13 mouse cellular contexts compared by ENCODE assay signal in the genomic region with DNA sequence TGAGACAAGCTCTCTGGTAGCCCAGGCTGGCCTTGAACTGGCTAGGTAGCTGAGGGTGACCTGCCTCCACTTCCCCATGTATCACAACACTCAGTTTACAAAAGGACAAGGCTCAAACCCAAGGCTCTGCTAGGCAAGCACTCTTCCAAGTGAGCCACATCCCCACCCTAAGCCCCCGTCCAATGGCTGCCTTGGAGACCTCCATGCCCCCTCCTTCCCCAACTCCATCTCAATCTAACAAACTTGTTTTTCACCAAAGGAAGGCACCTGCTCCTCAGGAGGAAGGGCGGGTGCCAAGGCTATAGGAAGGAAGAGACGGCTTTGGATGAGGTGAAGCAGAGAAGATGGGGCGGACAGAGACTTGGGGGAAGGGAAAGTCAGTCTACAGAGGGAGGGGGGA. TPM values are rescaled to one million over a fixed set of nuclear protein-coding genes. Genes with fewer than 3 reads are reported as not detected.
DNase-seq lines count a peak whose midpoint lies in the region; ATAC-seq and TF ChIP-seq lines count a peak whose summit lies in the region.
"Had no signal": no experiment of that assay in that cellular context is flagged by ENCODE, and none has a peak within 500 bp of the region (broad histone marks: within the 10 kb centered on the region; RNA-seq: fewer than 3 reads in every experiment).

No protein-coding gene starts in this region.

- peaks cover 4% of the 10 kb centered on the region for H3K4me1 ChIP-seq in heart, embryonic 11.5 days (ENCODE audit: control insufficient read depth, insufficient read depth, low read length)
- peaks cover 22% of the 10 kb centered on the region for H3K4me1 ChIP-seq in midbrain, embryonic 13.5 days (replicated peaks)
- peaks cover 10% of the 10 kb centered on the region; the same call in 1 of the 2 replicates for H3K4me1 ChIP-seq in midbrain, embryonic 14.5 days (ENCODE audit: control insufficient read depth, insufficient read depth, low read length)
- no peaks in the 10 kb centered on the region; the same call in none of the 2 replicates for H3K4me1 ChIP-seq in hindbrain, postnatal 0 days (ENCODE audit: insufficient read depth, low read length)

- intact Hi-C loops in heart, postnatal 14 days (cut with DNase I): no loop called here

- peak overlapping the region; percentile 17 for H3K4me3 ChIP-seq in heart, embryonic 11.5 days (ENCODE audit: low read depth, low read length)
- H3K4me3 ChIP-seq in midbrain, embryonic 13.5 days (replicated peaks): no peak overlapping the region
- H3K4me3 ChIP-seq in midbrain, embryonic 14.5 days (replicated peaks; ENCODE audit: low read depth, low read length): no peak overlapping the region
- H3K4me3 ChIP-seq in hindbrain, postnatal 0 days (ENCODE audit: low read length): no peak overlapping the region
- H3K4me3 ChIP-seq: embryonic facial prominence, embryonic 12.5 days had no signal

- peaks cover 7% of the 10 kb centered on the region for H3K27me3 ChIP-seq in heart, embryonic 11.5 days (ENCODE audit: control insufficient read depth, insufficient read depth, low read length)
- H3K27me3 ChIP-seq in midbrain, embryonic 13.5 days: peaks cover 13% of the 10 kb centered on the region
- no peaks in the 10 kb centered on the region; the same call in 1 of the 2 replicates for H3K27me3 ChIP-seq in midbrain, embryonic 14.5 days (ENCODE audit: control insufficient read depth, insufficient read depth, low read length)
- no peaks in the 10 kb centered on the region for H3K27me3 ChIP-seq in hindbrain, postnatal 0 days (ENCODE audit: insufficient read depth, low read length)

- H3K36me3 ChIP-seq in heart, embryonic 11.5 days (ENCODE audit: control insufficient read depth, insufficient read depth, low read length): no peaks in the 10 kb centered on the region
- H3K36me3 ChIP-seq in midbrain, embryonic 13.5 days: no peaks in the 10 kb centered on the region
- no peaks in the 10 kb centered on the region for H3K36me3 ChIP-seq in midbrain, embryonic 14.5 days (ENCODE audit: control insufficient read depth, insufficient read depth, low read length)
- no peaks in the 10 kb centered on the region for H3K36me3 ChIP-seq in hindbrain, postnatal 0 days (ENCODE audit: insufficient read depth, low read length)
- H3K36me3 ChIP-seq: embryonic facial prominence, embryonic 12.5 days had no signal

- no peak for TF ChIP-seq CTCF in hindbrain, postnatal 0 days (IDR thresholded peaks at IDR 0.05; ENCODE audit: low read depth)

- H3K4me2 ChIP-seq in heart, embryonic 11.5 days: peak overlapping the region; percentile 54
- no peak overlapping the region for H3K4me2 ChIP-seq in midbrain, embryonic 13.5 days (replicated peaks)
- H3K4me2 ChIP-seq in midbrain, embryonic 14.5 days (ENCODE audit: low read length): no peak overlapping the region
- H3K4me2 ChIP-seq in hindbrain, postnatal 0 days (ENCODE audit: low read depth, low read length): no peak overlapping the region

- no peaks in the 10 kb centered on the region for H3K9me3 ChIP-seq in heart, embryonic 11.5 days (replicated peaks; ENCODE audit: control insufficient read depth, low read length)
- H3K9me3 ChIP-seq in midbrain, embryonic 13.5 days: no peaks in the 10 kb centered on the region
- H3K9me3 ChIP-seq in midbrain, embryonic 14.5 days (ENCODE audit: control insufficient read depth, low read length): no peaks in the 10 kb centered on the region
- no peaks in the 10 kb centered on the region for H3K9me3 ChIP-seq in hindbrain, postnatal 0 days (ENCODE audit: low read length)
- H3K9me3 ChIP-seq: embryonic facial prominence, embryonic 12.5 days had no signal

- H3K9ac ChIP-seq in heart, embryonic 11.5 days (ENCODE audit: low read depth, low read length): peak overlapping the region; percentile 59
- H3K9ac ChIP-seq in midbrain, embryonic 13.5 days (replicated peaks): no peak overlapping the region
- no peak overlapping the region for H3K9ac ChIP-seq in midbrain, embryonic 14.5 days (replicated peaks; ENCODE audit: low read length)
- no peak overlapping the region for H3K9ac ChIP-seq in hindbrain, postnatal 0 days (replicated peaks; ENCODE audit: low read length)
- H3K9ac ChIP-seq: embryonic facial prominence, embryonic 12.5 days had no signal

- DNase-seq in heart, postnatal 14 days: no peak
- DNase-seq in midbrain, embryonic 14.5 days: no peak
- DNase-seq in hindbrain, postnatal 0 days (ENCODE audit: low spot score): no peak
- DNase-seq in thymus, postnatal 14 days: peak; percentile 64
- DNase-seq in right cerebral cortex, postnatal 4 days: no peak
- DNase-seq in layer of hippocampus, adult 8-10 months (ENCODE audit: low spot score in 2 of 2): no peak

- no peak for ATAC-seq in heart, embryonic 11.5 days (replicated peaks; ENCODE audit: insufficient number of reproducible peaks, low FRiP score, low TSS enrichment)
- ATAC-seq in midbrain, embryonic 13.5 days: no peak
- no peak for ATAC-seq in midbrain, embryonic 14.5 days (ENCODE audit: low FRiP score, low TSS enrichment)
- ATAC-seq in hindbrain, postnatal 0 days: no peak

- WGBS in heart, embryonic 11.5 days (ENCODE audit: insufficient replicate concordance): 67% methylated on average over 4 of the region's 4 CpGs
- 71% methylated on average over 4 of the region's 4 CpGs for WGBS in midbrain, embryonic 13.5 days
- WGBS in midbrain, embryonic 14.5 days: 72% methylated on average over 4 of the region's 4 CpGs
- 58% methylated on average over 4 of the region's 4 CpGs for WGBS in hindbrain, postnatal 0 days

- peak overlapping the region; percentile 64 for H3K27ac ChIP-seq in heart, embryonic 11.5 days (ENCODE audit: low read depth, low read length)
- peak overlapping the region; percentile 12; the same call in 1 of the 2 replicates for H3K27ac ChIP-seq in midbrain, embryonic 13.5 days
- H3K27ac ChIP-seq in midbrain, embryonic 14.5 days (replicated peaks; ENCODE audit: low read depth, low read length): no peak overlapping the region
- H3K27ac ChIP-seq in hindbrain, postnatal 0 days: peak overlapping the region; percentile 64; the same call in 1 of the 2 replicates

RNA-seq across cellular contexts. Expression of gene Kcnn4, which starts 2.7 kb away (rescaled TPM):
- polyA plus RNA-seq in heart, embryonic 11.5 days (2014; fragmentation: Nextera tagmentation; extraction: Ambion mirVana): 9.9 and 11.2 TPM in 2 replicates
- total RNA-seq in heart, postnatal 14 days (2021): 1 to 10 TPM; 1.0 to 3.3 TPM
- polyA plus RNA-seq in midbrain, embryonic 13.5 days (2015; fragmentation: Nextera tagmentation; extraction: Ambion mirVana): 0.40 and 0.66 TPM in 2 replicates
- 0.43 and 0.45 TPM in 2 replicates for polyA plus RNA-seq in midbrain, embryonic 14.5 days (2014; fragmentation: Nextera tagmentation; extraction: Ambion mirVana)
- total RNA-seq in hindbrain, postnatal 0 days (2014; rRNA removed): 1.1 and 3.9 TPM in 2 replicates
- 1.2 and 1.9 TPM in 2 replicates for polyA plus RNA-seq in hindbrain, postnatal 0 days (2015; fragmentation: Nextera tagmentation; extraction: Ambion mirVana)
- 1 to 10 TPM in 1 of 4 experiments, under 1 TPM in 2, not detected in 1; 0.27 to 1.2 (median 0.90) TPM for total RNA-seq in layer of hippocampus, adult 8-10 months (2022)

RNA-seq across cellular contexts. Expression of gene Lypd5, which starts 23.8 kb away (rescaled TPM):
- polyA plus RNA-seq in heart, embryonic 11.5 days (2014; fragmentation: Nextera tagmentation; extraction: Ambion mirVana): not detected in 2 replicates
- total RNA-seq in heart, postnatal 14 days (2021): not detected
- not detected in 2 replicates for polyA plus RNA-seq in midbrain, embryonic 13.5 days (2015; fragmentation: Nextera tagmentation; extraction: Ambion mirVana)
- polyA plus RNA-seq in midbrain, embryonic 14.5 days (2014; fragmentation: Nextera tagmentation; extraction: Ambion mirVana): not detected in 2 replicates
- total RNA-seq in hindbrain, postnatal 0 days (2014; rRNA removed): not detected in 2 replicates
- polyA plus RNA-seq in hindbrain, postnatal 0 days (2015; fragmentation: Nextera tagmentation; extraction: Ambion mirVana): 0.13 TPM in 1 of 2 replicates, not detected in the other
- not detected for total RNA-seq in layer of hippocampus, adult 8-10 months (2022)
- total RNA-seq: gastrocnemius, adult 8-10 months; left cerebral cortex, adult 18-20 months had no signal
- polyA plus RNA-seq: embryonic facial prominence, embryonic 12.5 days; intestine, postnatal 0 days had no signal

RNA-seq across cellular contexts. Expression of gene Smg9, which starts 26.6 kb away (rescaled TPM):
- 17.5 and 21.2 TPM in 2 replicates for polyA plus RNA-seq in heart, embryonic 11.5 days (2014; fragmentation: Nextera tagmentation; extraction: Ambion mirVana)
- 10 to 100 TPM in 1 of 2 experiments, 1 to 10 TPM in 1; 9.4 to 10.2 TPM for total RNA-seq in heart, postnatal 14 days (2021)
- 32.9 and 33.5 TPM in 2 replicates for polyA plus RNA-seq in midbrain, embryonic 13.5 days (2015; fragmentation: Nextera tagmentation; extraction: Ambion mirVana)
- 32.9 and 33.3 TPM in 2 replicates for polyA plus RNA-seq in midbrain, embryonic 14.5 days (2014; fragmentation: Nextera tagmentation; extraction: Ambion mirVana)
- 34.5 and 52.3 TPM in 2 replicates for total RNA-seq in hindbrain, postnatal 0 days (2014; rRNA removed)
- 27.4 and 29.7 TPM in 2 replicates for polyA plus RNA-seq in hindbrain, postnatal 0 days (2015; fragmentation: Nextera tagmentation; extraction: Ambion mirVana)
- 10 to 100 TPM; 33.8 to 49.8 (median 44.0) TPM for total RNA-seq in layer of hippocampus, adult 8-10 months (2022)

RNA-seq across cellular contexts. Expression of gene Tescl, which starts 39.0 kb away (rescaled TPM):
- not detected in 2 replicates for polyA plus RNA-seq in heart, embryonic 11.5 days (2014; fragmentation: Nextera tagmentation; extraction: Ambion mirVana)
- not detected for total RNA-seq in heart, postnatal 14 days (2021)
- 0.40 TPM in 1 of 2 replicates, not detected in the other for polyA plus RNA-seq in midbrain, embryonic 13.5 days (2015; fragmentation: Nextera tagmentation; extraction: Ambion mirVana)
- not detected in 2 replicates for polyA plus RNA-seq in midbrain, embryonic 14.5 days (2014; fragmentation: Nextera tagmentation; extraction: Ambion mirVana)
- not detected in 2 replicates for total RNA-seq in hindbrain, postnatal 0 days (2014; rRNA removed)
- polyA plus RNA-seq in hindbrain, postnatal 0 days (2015; fragmentation: Nextera tagmentation; extraction: Ambion mirVana): 0.46 TPM in 1 of 2 replicates, not detected in the other
- not detected for total RNA-seq in layer of hippocampus, adult 8-10 months (2022)
- total RNA-seq: gastrocnemius, adult 8-10 months; left cerebral cortex, adult 18-20 months had no signal
- polyA plus RNA-seq: CD4-positive, CD25-positive, alpha-beta regulatory T cell, adult 4 months; intestine, postnatal 0 days had no signal

RNA-seq across cellular contexts. Expression of gene Zfp94, which starts 56.3 kb away (rescaled TPM):
- polyA plus RNA-seq in heart, embryonic 11.5 days (2014; fragmentation: Nextera tagmentation; extraction: Ambion mirVana): 4.6 and 6.1 TPM in 2 replicates
- 1 to 10 TPM; 1.7 to 2.1 TPM for total RNA-seq in heart, postnatal 14 days (2021)
- polyA plus RNA-seq in midbrain, embryonic 13.5 days (2015; fragmentation: Nextera tagmentation; extraction: Ambion mirVana): 19.4 and 22.0 TPM in 2 replicates
- polyA plus RNA-seq in midbrain, embryonic 14.5 days (2014; fragmentation: Nextera tagmentation; extraction: Ambion mirVana): 18.9 and 19.2 TPM in 2 replicates
- 9.6 and 12.0 TPM in 2 replicates for total RNA-seq in hindbrain, postnatal 0 days (2014; rRNA removed)
- 17.3 and 21.6 TPM in 2 replicates for polyA plus RNA-seq in hindbrain, postnatal 0 days (2015; fragmentation: Nextera tagmentation; extraction: Ambion mirVana)
- total RNA-seq in layer of hippocampus, adult 8-10 months (2022): 10 to 100 TPM; 14.4 to 18.3 (median 15.6) TPM
